Mouse (Mus musculus) midbrain, embryonic 11.5 days (tissue): ENCODE measurements at regions not wholly inside any gene's neighbourhood (a gene's known extent, or its start where the extent isn't known, plus 50 kb on each side); places are given as distances from the start of the nearest gene placed in this dataset.

Experiments
- ATAC-seq: fragments of 200-750 bp; cut with Nextera tagmentation; 2 replicates; pipeline ENCODE4 v1.8.0; 2017; ENCODE audit warnings: moderate TSS enrichment, moderate library complexity; ENCODE audit not compliant: low FRiP score
- DNase-seq: peaks from one replicate; pipeline ENCODE4 v3.0.0; 2015; ENCODE audit warnings: low spot score; ENCODE audit errors: missing footprints
- H3K27ac ChIP-seq: fragments of 300-500 bp; sonication (generic); 2 replicates; pipeline ENCODE4 v1.5.1; 2014; ENCODE audit warnings: low read depth, low read length
- H3K27me3 ChIP-seq: fragments of 300-500 bp; sonication (generic); 2 replicates; pipeline ENCODE4 v1.6.1; 2014; ENCODE audit warnings: mild to moderate bottlenecking, low read length, moderate library complexity, mixed read lengths; ENCODE audit not compliant: control insufficient read depth, insufficient read depth
- H3K36me3 ChIP-seq: fragments of 300-500 bp; sonication (generic); 2 replicates; pipeline ENCODE4 v1.6.1; 2014; ENCODE audit warnings: mild to moderate bottlenecking, low read length, moderate library complexity, mixed read lengths; ENCODE audit not compliant: control insufficient read depth, insufficient read depth
- H3K4me1 ChIP-seq: fragments of 300-500 bp; sonication (generic); 2 replicates; pipeline ENCODE4 v1.6.1; 2014; ENCODE audit warnings: low read length; ENCODE audit not compliant: control insufficient read depth, insufficient read depth
- H3K4me2 ChIP-seq: fragments of 300-500 bp; sonication (generic); 2 replicates; pipeline ENCODE4 v1.6.1; 2014; ENCODE audit warnings: mild to moderate bottlenecking, moderate library complexity
- H3K4me3 ChIP-seq: fragments of 300-500 bp; sonication (generic); 2 replicates; pipeline ENCODE4 v1.5.1; 2014; ENCODE audit warnings: low read depth, low read length
- H3K9ac ChIP-seq: fragments of 300-500 bp; sonication (generic); 2 replicates; pipeline ENCODE4 v1.6.1; 2014; ENCODE audit warnings: low read length
- H3K9me3 ChIP-seq: fragments of 300-500 bp; sonication (generic); 2 replicates; pipeline ENCODE4 v1.6.1; 2016; ENCODE audit warnings: low read length; ENCODE audit not compliant: control insufficient read depth
- WGBS: fragments of 180-500 bp; shearing (Covaris S2); extraction: QIAGEN DNeasy Blood & Tissue Kit; methylation state at CpG from one replicate; pipeline ENCODE4 v1.1.7; 2014; 5-methylcytosine and 5-hydroxymethylcytosine counted together

GRCm38 (mm10) chrX:11776236-11776899 lies 383.8 kb downstream of the Bcor start:
- DNase-seq (peak; percentile 23), ATAC-seq (no peak)
- Histone ChIP-seq H3K4me3 (no peak overlapping the region), H3K9ac (no peak overlapping the region), H3K9me3 (no peaks in the 10 kb centered on the region), H3K36me3 (no peaks in the 10 kb centered on the region), H3K4me2 (no peak overlapping the region), H3K27ac (no peak overlapping the region), H3K27me3 (peaks cover 3% of the 10 kb centered on the region; the same call in 1 of the 2 replicates), H3K4me1 (no peaks in the 10 kb centered on the region)
- 67% methylated on average over 6 of the region's 6 CpGs for WGBS

DNA sequence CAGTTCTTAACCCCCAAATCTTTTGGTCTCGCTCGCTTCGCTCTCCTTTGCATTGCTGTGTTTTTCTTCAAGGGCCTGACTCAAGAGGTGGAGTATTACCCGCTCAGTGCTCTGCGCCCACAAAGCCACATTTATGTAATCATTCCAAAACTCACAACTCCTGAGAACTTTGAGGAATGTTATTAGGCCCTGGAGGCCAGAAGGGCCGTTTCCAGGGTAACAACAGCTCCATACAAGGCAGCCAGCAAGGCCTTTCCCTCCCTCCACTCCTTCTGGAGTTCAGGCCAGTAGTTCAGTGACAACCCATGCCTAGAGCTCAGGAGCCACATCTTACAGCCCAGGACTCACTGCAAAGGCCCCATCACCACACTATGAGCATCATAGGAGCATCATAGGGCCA lies 365.1 kb downstream of the Bcor start:
- DNase-seq (no peak), ATAC-seq (no peak)
- WGBS, result 65% methylated on average over 6 of the region's 6 CpGs
- Histone ChIP-seq H3K4me2 (no peak overlapping the region), H3K27ac (no peak overlapping the region), H3K27me3 (peaks cover 2% of the 10 kb centered on the region; the same call in 1 of the 2 replicates), H3K36me3 (no peaks in the 10 kb centered on the region), H3K4me1 (peaks cover 9% of the 10 kb centered on the region; the same call in 1 of the 2 replicates), H3K4me3 (no peak overlapping the region), H3K9ac (no peak overlapping the region), H3K9me3 (no peaks in the 10 kb centered on the region)

GRCm38 (mm10) chrX:11797870-11798269 lies 362.3 kb downstream of the Bcor start:
- Histone ChIP-seq H3K4me2 (no peak overlapping the region), H3K9me3 (no peaks in the 10 kb centered on the region), H3K27ac (peak overlapping the region; percentile 51; the same call in 1 of the 2 replicates), H3K9ac (no peak overlapping the region), H3K27me3 (peaks cover 6% of the 10 kb centered on the region), H3K4me1 (peaks cover 12% of the 10 kb centered on the region), H3K36me3 (no peaks in the 10 kb centered on the region), H3K4me3 (no peak overlapping the region)
- ATAC-seq (peak; percentile 79), DNase-seq (peak; percentile 89)
- WGBS, result 12% methylated on average over 10 of the region's 11 CpGs

- Histone ChIP-seq H3K4me1 (peaks cover 14% of the 10 kb centered on the region), H3K9ac (no peak overlapping the region), H3K27ac (peak overlapping the region; percentile 51), H3K4me3 (no peak overlapping the region), H3K4me2 (no peak overlapping the region), H3K36me3 (no peaks in the 10 kb centered on the region), H3K27me3 (peaks cover 6% of the 10 kb centered on the region), H3K9me3 (no peaks in the 10 kb centered on the region)
- ATAC-seq, result 0 out of 2 replicates have a peak, but pooled peaks have one; percentile 14
- no peak for DNase-seq
- WGBS, result 11% methylated on average over 3 of the region's 3 CpGs
Measured at GRCm38 (mm10) chrX:11798326-11798725, 361.8 kb downstream of the Bcor start.

- WGBS, result 71% methylated on average over 16 of the region's 16 CpGs
- Histone ChIP-seq H3K4me1 (peaks cover 19% of the 10 kb centered on the region), H3K27me3 (peaks cover 15% of the 10 kb centered on the region)
Measured at GRCm38 (mm10) chrX:11800400-11800941, 359.7 kb downstream of the Bcor start.

DNA sequence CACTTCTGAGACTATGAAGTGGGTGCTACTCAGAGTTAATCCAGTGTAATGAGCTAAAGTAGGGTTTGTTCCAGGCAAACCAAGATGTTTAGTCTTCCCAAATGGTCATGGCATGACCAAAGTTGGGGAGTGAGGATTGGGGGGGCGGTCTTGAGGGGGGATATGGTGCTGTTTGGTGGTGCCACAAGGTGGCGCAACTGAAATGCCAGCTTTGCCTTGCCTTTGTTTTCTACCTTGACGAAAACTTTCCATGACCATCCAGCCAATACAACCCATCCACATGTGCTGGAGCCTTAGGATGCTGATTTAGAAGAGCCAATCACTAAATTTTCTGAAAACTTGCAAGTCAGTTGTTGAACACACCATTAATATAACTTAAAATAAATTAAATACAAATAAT lies 358.9 kb downstream of the Bcor start:
- no peak overlapping the region for H3K27ac ChIP-seq
- DNase-seq (no peak), ATAC-seq (no peak)
- peaks cover 19% of the 10 kb centered on the region for H3K4me1 ChIP-seq
- H3K9ac ChIP-seq, result no peak overlapping the region
- H3K27me3 ChIP-seq, result peaks cover 22% of the 10 kb centered on the region
- no peaks in the 10 kb centered on the region for H3K36me3 ChIP-seq
- H3K9me3 ChIP-seq, result no peaks in the 10 kb centered on the region
- H3K4me3 ChIP-seq, result no peak overlapping the region
- WGBS, result 54% methylated on average over 3 of the region's 3 CpGs
- H3K4me2 ChIP-seq, result no peak overlapping the region

More at GRCm38 (mm10) chrX:11800400-11800941, 359.7 kb downstream of the Bcor start:
- ATAC-seq (no peak), DNase-seq (no peak)
- no peaks in the 10 kb centered on the region for H3K36me3 ChIP-seq
- no peak overlapping the region for H3K4me3 ChIP-seq
- no peak overlapping the region for H3K27ac ChIP-seq
- H3K9me3 ChIP-seq, result no peaks in the 10 kb centered on the region
- H3K9ac ChIP-seq, result no peak overlapping the region
- no peak overlapping the region for H3K4me2 ChIP-seq

DNA sequence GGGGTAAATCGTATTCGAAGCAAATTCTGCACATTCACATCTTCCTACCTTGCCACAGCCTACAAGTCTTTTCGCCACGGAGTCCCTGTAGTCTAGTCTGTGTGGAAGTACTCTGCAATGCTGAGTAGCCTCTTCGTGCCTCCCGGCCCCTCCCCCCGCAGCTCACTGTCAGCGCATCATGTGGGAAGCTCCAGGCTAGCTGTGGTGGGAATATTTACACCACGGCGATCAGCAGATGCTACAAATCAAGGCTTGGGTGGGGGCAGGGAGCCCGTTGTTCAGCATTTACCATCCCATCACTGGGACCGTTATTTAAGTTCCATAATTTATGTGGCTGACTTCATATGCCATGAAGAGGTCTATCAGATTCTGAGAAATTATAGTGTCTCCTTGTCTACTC lies 358.5 kb downstream of the Bcor start:
- Histone ChIP-seq H3K9me3 (no peaks in the 10 kb centered on the region), H3K27ac (no peak overlapping the region), H3K9ac (no peak overlapping the region), H3K27me3 (peaks cover 26% of the 10 kb centered on the region), H3K36me3 (no peaks in the 10 kb centered on the region), H3K4me3 (no peak overlapping the region), H3K4me1 (peaks cover 20% of the 10 kb centered on the region), H3K4me2 (no peak overlapping the region)
- no peak for ATAC-seq
- no peak for DNase-seq
- WGBS, result 58% methylated on average over 12 of the region's 12 CpGs

GRCm38 (mm10) chrX:11802074-11802899 lies 357.9 kb downstream of the Bcor start:
- no peak overlapping the region for H3K4me2 ChIP-seq
- no peak for ATAC-seq
- no peaks in the 10 kb centered on the region for H3K9me3 ChIP-seq
- DNase-seq, result no peak
- H3K27me3 ChIP-seq, result peaks cover 29% of the 10 kb centered on the region
- no peak overlapping the region for H3K27ac ChIP-seq
- no peak overlapping the region for H3K9ac ChIP-seq
- H3K36me3 ChIP-seq, result no peaks in the 10 kb centered on the region
- H3K4me1 ChIP-seq, result peaks cover 22% of the 10 kb centered on the region
- H3K4me3 ChIP-seq, result no peak overlapping the region
- WGBS, result 51% methylated on average over 8 of the region's 8 CpGs

GRCm38 (mm10) chrX:11803239-11803638 lies 356.9 kb downstream of the Bcor start:
- Histone ChIP-seq H3K4me2 (no peak overlapping the region), H3K36me3 (no peaks in the 10 kb centered on the region), H3K9ac (no peak overlapping the region), H3K27ac (no peak overlapping the region; the same call in 1 of the 2 replicates), H3K4me1 (peaks cover 18% of the 10 kb centered on the region), H3K9me3 (no peaks in the 10 kb centered on the region), H3K27me3 (peaks cover 34% of the 10 kb centered on the region), H3K4me3 (no peak overlapping the region)
- ATAC-seq (no peak), DNase-seq (peak; percentile 85)
- WGBS, result 6% methylated on average over 9 of the region's 9 CpGs
